Mouse (Mus musculus): ENCODE results near the gene Gm37240. TPM values are rescaled to one million over a fixed set of nuclear protein-coding genes. Genes with fewer than 3 reads are reported as not detected.
A peak's percentile ranks its signal among the peaks of the same experiment; 100 is the strongest.

The Gm37240 gene
- polyA plus RNA-seq, 1 experiment from 2014 or later = 0.67 TPM

- WGBS = 65% methylated on average over 1 of the region's 1 CpGs
- H3K9ac ChIP-seq (ENCODE audit: low read length) = no peak overlapping the region
- no peak for ATAC-seq (ENCODE audit: low FRiP score)
Observed at GRCm38 (mm10) chr3:84816951-84817350, 1070.4 kb downstream of the Gm37240 start.

GRCm38 (mm10) chr3:84815461-84815860, 1071.9 kb downstream of the Gm37240 start:
- Histone ChIP-seq H3K9me3 (ENCODE audit: control insufficient read depth, low read length) (no peaks in the 10 kb centered on the region), H3K27ac (ENCODE audit: low read depth, low read length) (peak overlapping the region; percentile 91; the same call in 1 of the 2 replicates), H3K27me3 (ENCODE audit: control insufficient read depth, insufficient read depth, low read length) (no peaks in the 10 kb centered on the region), H3K4me1 (ENCODE audit: control insufficient read depth, insufficient read depth, low read length) (peaks cover 17% of the 10 kb centered on the region), H3K36me3 (ENCODE audit: control insufficient read depth, insufficient read depth, low read length) (no peaks in the 10 kb centered on the region), H3K4me3 (ENCODE audit: low read depth, low read length) (peak overlapping the region; percentile 71), H3K4me2 (peak overlapping the region; percentile 99), H3K9ac (ENCODE audit: low read length) (peak overlapping the region; percentile 90)
- ATAC-seq (ENCODE audit: low FRiP score) (0 out of 2 replicates have a peak, but pooled peaks have one; percentile 1), DNase-seq (ENCODE audit: low spot score, missing footprints) (peak; percentile 91)
- under 1% methylated on average over 29 of the region's 29 CpGs for WGBS

More at GRCm38 (mm10) chr3:84816951-84817350, 1070.4 kb downstream of the Gm37240 start:
- no peaks in the 10 kb centered on the region for H3K36me3 ChIP-seq (ENCODE audit: control insufficient read depth, insufficient read depth, low read length)
- no peak overlapping the region for H3K4me3 ChIP-seq (ENCODE audit: low read depth, low read length)
- no peak for DNase-seq (ENCODE audit: low spot score, missing footprints)
- peaks cover 17% of the 10 kb centered on the region for H3K4me1 ChIP-seq (ENCODE audit: control insufficient read depth, insufficient read depth, low read length)
- H3K27me3 ChIP-seq (ENCODE audit: control insufficient read depth, insufficient read depth, low read length) = no peaks in the 10 kb centered on the region
- H3K4me2 ChIP-seq = no peak overlapping the region
- no peaks in the 10 kb centered on the region for H3K9me3 ChIP-seq (ENCODE audit: control insufficient read depth, low read length)
- H3K27ac ChIP-seq (ENCODE audit: low read depth, low read length) = no peak overlapping the region

- H3K9me3 ChIP-seq (ENCODE audit: control insufficient read depth, low read length) = no peaks in the 10 kb centered on the region
- peak within 1 kb of the TSS; percentile 99 for H3K4me2 ChIP-seq
- peak within 1 kb of the TSS; percentile 90 for H3K9ac ChIP-seq (ENCODE audit: low read length)
- 0% methylated on average over 67 of the region's 76 CpGs for WGBS
- H3K27ac ChIP-seq (ENCODE audit: low read depth, low read length) = peak within 1 kb of the TSS; percentile 91
- peaks cover 17% of the 10 kb centered on the region for H3K4me1 ChIP-seq (ENCODE audit: control insufficient read depth, insufficient read depth, low read length)
- peak; percentile 70 for ATAC-seq (ENCODE audit: low FRiP score)
- no peaks in the 10 kb centered on the region for H3K36me3 ChIP-seq (ENCODE audit: control insufficient read depth, insufficient read depth, low read length)
- H3K27me3 ChIP-seq (ENCODE audit: control insufficient read depth, insufficient read depth, low read length) = no peaks in the 10 kb centered on the region
- DNase-seq (ENCODE audit: low spot score, missing footprints) = no peak
- peak within 1 kb of the TSS; percentile 71 for H3K4me3 ChIP-seq (ENCODE audit: low read depth, low read length)
Observed at GRCm38 (mm10) chr3:84814762-84815381, 1072.4 kb downstream of the Gm37240 start, which contains the start of gene Fbxw7. Gene Fbxw7 (plus strand): TSS chr3:84815268.

DNA sequence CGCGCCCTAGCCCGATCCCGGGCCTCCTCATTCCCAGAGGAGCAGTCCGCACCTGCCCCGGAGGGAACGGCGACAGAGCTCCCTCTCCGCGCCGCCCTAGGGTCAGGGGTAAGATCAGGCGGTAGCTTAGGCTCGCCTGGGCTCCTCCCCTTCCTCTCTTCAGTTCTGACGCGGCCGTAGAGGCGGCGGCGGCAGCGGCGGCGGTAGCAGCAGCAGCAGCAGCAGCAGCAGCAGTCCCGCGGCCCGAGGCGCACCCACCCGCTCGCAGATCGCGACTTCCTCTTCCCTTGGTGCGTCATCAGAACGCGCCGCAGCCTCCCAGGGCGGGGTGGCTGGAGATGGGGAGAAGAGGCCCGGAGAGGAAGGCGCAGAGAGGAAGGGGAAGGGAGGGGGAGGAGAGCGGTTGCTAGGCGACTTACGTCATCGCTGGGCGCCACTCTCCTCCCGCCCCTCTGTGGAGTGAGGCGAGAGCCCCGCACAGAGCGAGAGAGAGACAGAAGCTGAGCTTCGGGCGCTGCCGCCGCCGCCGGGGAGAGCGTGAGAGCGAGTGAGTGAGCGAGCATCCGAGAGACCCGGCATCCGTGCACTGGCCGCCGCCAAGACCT, 1073.1 kb downstream of the Gm37240 start:
- WGBS = under 1% methylated on average over 57 of the region's 60 CpGs
- Histone ChIP-seq H3K4me2 (peak overlapping the region; percentile 99), H3K4me3 (ENCODE audit: low read depth, low read length) (peak overlapping the region; percentile 71), H3K4me1 (ENCODE audit: control insufficient read depth, insufficient read depth, low read length) (peaks cover 17% of the 10 kb centered on the region), H3K9me3 (ENCODE audit: control insufficient read depth, low read length) (no peaks in the 10 kb centered on the region), H3K36me3 (ENCODE audit: control insufficient read depth, insufficient read depth, low read length) (no peaks in the 10 kb centered on the region), H3K27me3 (ENCODE audit: control insufficient read depth, insufficient read depth, low read length) (no peaks in the 10 kb centered on the region), H3K9ac (ENCODE audit: low read length) (peak overlapping the region; percentile 90), H3K27ac (ENCODE audit: low read depth, low read length) (peak overlapping the region; percentile 91)
- DNase-seq (ENCODE audit: low spot score, missing footprints) (peak; percentile 100), ATAC-seq (ENCODE audit: low FRiP score) (peak; percentile 98)

DNA sequence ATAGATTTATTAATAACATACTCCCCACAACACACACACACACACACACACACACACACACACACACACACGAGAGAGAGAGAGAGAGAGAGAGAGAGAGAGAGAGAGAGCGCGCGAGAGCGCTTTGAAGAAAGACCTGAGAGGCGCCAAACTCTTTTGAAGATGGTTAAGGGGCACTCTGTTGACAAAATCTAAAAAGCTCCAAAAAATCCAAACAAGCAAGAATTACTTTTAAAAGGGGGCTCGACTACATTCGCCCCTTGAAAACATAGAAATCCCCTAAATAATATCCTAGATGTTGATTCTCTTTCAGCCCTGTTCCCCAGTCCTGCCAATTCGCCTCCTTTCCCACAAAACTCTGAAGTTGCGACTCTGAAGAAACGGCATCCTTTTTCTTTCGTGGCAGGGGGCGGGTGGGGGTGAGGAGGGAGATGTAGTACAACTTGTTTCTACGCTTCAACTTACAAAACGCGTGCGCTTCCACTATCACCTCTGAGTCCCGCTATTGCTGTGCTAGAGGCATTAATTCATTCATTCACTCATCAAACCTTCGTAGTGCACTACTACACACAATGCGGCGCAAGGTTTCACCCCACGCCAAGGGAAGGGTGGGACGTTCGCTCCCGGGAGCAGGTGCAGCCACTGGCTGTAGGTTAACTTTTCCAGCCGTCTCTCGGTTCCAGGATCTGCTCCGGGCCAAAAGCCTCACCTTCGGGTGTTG, 1073.7 kb downstream of the Gm37240 start:
- Histone ChIP-seq H3K4me3 (ENCODE audit: low read depth, low read length) (peak overlapping the region; percentile 71), H3K27ac (ENCODE audit: low read depth, low read length) (peak overlapping the region; percentile 91), H3K27me3 (ENCODE audit: control insufficient read depth, insufficient read depth, low read length) (no peaks in the 10 kb centered on the region), H3K9ac (ENCODE audit: low read length) (peak overlapping the region; percentile 85), H3K36me3 (ENCODE audit: control insufficient read depth, insufficient read depth, low read length) (no peaks in the 10 kb centered on the region), H3K9me3 (ENCODE audit: control insufficient read depth, low read length) (no peaks in the 10 kb centered on the region), H3K4me1 (ENCODE audit: control insufficient read depth, insufficient read depth, low read length) (peaks cover 17% of the 10 kb centered on the region), H3K4me2 (peak overlapping the region; percentile 74)
- WGBS = under 1% methylated on average over 29 of the region's 29 CpGs
- peak; percentile 53 for ATAC-seq (ENCODE audit: low FRiP score)
- peak; percentile 83 for DNase-seq (ENCODE audit: low spot score, missing footprints)

DNA sequence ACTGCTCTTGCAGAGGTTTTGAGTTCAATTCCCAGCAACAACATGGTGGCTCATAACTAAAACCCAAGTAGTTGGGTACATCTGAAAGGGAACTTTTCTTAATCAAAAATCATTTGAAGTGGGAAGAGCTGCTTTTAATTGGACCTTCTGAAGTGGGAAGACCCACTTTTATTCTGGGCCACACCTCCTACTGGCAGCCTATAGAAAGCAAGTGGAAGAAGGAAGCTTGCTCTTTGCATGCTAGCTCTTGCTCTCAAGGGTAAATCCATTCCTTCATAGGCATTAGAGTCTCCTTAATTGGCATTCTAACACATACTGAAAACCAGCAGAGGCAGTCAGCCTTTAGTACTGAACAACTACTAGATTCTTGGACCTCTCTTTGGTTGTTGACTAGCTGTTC, 1076.5 kb downstream of the Gm37240 start:
- Histone ChIP-seq H3K4me1 (ENCODE audit: control insufficient read depth, insufficient read depth, low read length) (peaks cover 9% of the 10 kb centered on the region; the same call in 1 of the 2 replicates), H3K4me3 (ENCODE audit: low read depth, low read length) (no peak overlapping the region), H3K4me2 (no peak overlapping the region), H3K9ac (ENCODE audit: low read length) (no peak overlapping the region), H3K9me3 (ENCODE audit: control insufficient read depth, low read length) (no peaks in the 10 kb centered on the region), H3K27ac (ENCODE audit: low read depth, low read length) (no peak overlapping the region), H3K36me3 (ENCODE audit: control insufficient read depth, insufficient read depth, low read length) (no peaks in the 10 kb centered on the region), H3K27me3 (ENCODE audit: control insufficient read depth, insufficient read depth, low read length) (no peaks in the 10 kb centered on the region)
- no peak for DNase-seq (ENCODE audit: low spot score, missing footprints)
- no peak for ATAC-seq (ENCODE audit: low FRiP score)

DNA sequence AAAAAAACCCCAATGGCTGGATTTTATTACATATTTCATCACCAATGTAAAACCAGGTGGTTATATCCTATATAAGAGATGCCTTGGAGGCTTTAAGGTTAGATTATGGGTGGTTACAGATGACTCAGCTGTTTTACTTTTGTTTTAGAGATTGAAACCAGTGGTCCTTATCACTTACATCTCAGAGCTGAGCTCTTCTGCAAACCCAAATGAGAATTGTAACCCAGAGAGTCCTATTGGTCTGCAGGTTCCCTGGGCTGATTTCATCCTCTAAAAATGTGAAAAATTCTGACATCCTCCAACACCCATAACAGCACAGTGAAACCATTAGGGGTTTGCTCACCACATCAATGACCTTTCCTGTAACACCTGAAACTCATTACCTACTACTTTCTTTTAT, 1078.4 kb downstream of the Gm37240 start:
- Histone ChIP-seq H3K36me3 (ENCODE audit: control insufficient read depth, insufficient read depth, low read length) (no peaks in the 10 kb centered on the region), H3K27ac (ENCODE audit: low read depth, low read length) (no peak overlapping the region), H3K27me3 (ENCODE audit: control insufficient read depth, insufficient read depth, low read length) (no peaks in the 10 kb centered on the region), H3K9ac (ENCODE audit: low read length) (no peak overlapping the region), H3K4me1 (ENCODE audit: control insufficient read depth, insufficient read depth, low read length) (0 out of 2 replicates have a peak, but pooled peaks cover 7% of the 10 kb centered on the region), H3K4me2 (no peak overlapping the region), H3K4me3 (ENCODE audit: low read depth, low read length) (no peak overlapping the region), H3K9me3 (ENCODE audit: control insufficient read depth, low read length) (no peaks in the 10 kb centered on the region)
- ATAC-seq (ENCODE audit: low FRiP score) (no peak), DNase-seq (ENCODE audit: low spot score, missing footprints) (no peak)

DNA sequence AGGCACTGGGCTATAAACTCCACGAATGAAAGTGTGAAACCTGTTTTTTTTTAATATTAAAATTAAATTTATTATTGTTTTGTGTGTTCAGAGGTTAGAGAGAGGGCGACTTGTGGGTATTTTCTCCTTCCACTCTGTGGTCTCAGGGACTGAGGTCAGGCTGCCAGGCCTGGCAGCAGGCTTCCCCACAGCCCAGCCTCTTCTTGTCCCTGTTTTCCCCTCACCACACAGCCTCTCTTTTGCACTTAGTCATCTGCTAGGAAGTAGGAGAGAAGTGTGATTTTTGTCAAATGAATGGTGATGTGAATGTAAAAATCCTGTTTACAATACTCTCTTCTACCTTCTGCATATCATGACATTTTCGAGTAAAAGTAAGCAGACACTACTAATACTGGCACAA, 1079.5 kb downstream of the Gm37240 start:
- DNase-seq (ENCODE audit: low spot score, missing footprints) = no peak

DNA sequence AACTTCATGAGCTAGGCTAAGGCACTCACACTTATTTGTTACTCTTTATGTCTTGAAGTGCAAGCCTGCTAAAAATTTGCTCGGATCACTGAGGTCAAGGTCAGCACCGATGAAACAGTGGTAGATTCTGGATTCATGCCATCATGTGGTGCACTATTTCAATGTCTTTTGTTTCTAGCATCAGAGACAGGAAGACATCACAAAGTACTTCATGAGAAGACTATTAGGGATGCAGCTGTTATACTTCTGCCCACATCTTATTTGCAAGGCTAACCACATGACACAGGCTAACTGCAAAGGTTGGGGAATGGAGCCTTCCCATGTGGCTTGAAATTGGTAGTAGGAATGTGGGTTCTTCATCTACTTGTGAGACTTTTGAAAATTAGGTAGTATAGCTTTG, 1081.1 kb downstream of the Gm37240 start:
- Histone ChIP-seq H3K4me1 (ENCODE audit: control insufficient read depth, insufficient read depth, low read length) (no peaks in the 10 kb centered on the region), H3K4me3 (ENCODE audit: low read depth, low read length) (no peak overlapping the region), H3K27me3 (ENCODE audit: control insufficient read depth, insufficient read depth, low read length) (no peaks in the 10 kb centered on the region), H3K9me3 (ENCODE audit: control insufficient read depth, low read length) (no peaks in the 10 kb centered on the region), H3K4me2 (no peak overlapping the region), H3K9ac (ENCODE audit: low read length) (no peak overlapping the region), H3K27ac (ENCODE audit: low read depth, low read length) (no peak overlapping the region), H3K36me3 (ENCODE audit: control insufficient read depth, insufficient read depth, low read length) (no peaks in the 10 kb centered on the region)
- 86% methylated on average over 2 of the region's 2 CpGs for whole genome bisulfite sequencing
- DNase-seq (ENCODE audit: low spot score, missing footprints) = no peak
- no peak for ATAC-seq (ENCODE audit: low FRiP score)

More for the DNA sequence above, 1079.5 kb downstream of the Gm37240 start:
- no peak overlapping the region for H3K4me2 ChIP-seq
- WGBS = 79% methylated on average over 3 of the region's 3 CpGs
- H3K4me3 ChIP-seq (ENCODE audit: low read depth, low read length) = no peak overlapping the region
- no peaks in the 10 kb centered on the region for H3K9me3 ChIP-seq (ENCODE audit: control insufficient read depth, low read length)
- 0 out of 2 replicates have a peak, but pooled peaks cover 4% of the 10 kb centered on the region for H3K4me1 ChIP-seq (ENCODE audit: control insufficient read depth, insufficient read depth, low read length)
- no peaks in the 10 kb centered on the region for H3K27me3 ChIP-seq (ENCODE audit: control insufficient read depth, insufficient read depth, low read length)
- no peak overlapping the region for H3K9ac ChIP-seq (ENCODE audit: low read length)
- no peak overlapping the region for H3K27ac ChIP-seq (ENCODE audit: low read depth, low read length)
- H3K36me3 ChIP-seq (ENCODE audit: control insufficient read depth, insufficient read depth, low read length) = no peaks in the 10 kb centered on the region
- ATAC-seq (ENCODE audit: low FRiP score) = no peak

Measured in midbrain, embryonic 11.5 days (tissue).